Mouse (Mus musculus) Patski (cell line): ENCODE results near the gene Ddah1. TPM values are rescaled to one million over a fixed set of nuclear protein-coding genes. Genes with fewer than 3 reads are reported as not detected.
"Not testable (repeated sequence)": the region's sequence is repeated elsewhere in the genome, so short reads cannot be mapped to it uniquely, and the experiment has no call there.

Source experiments
- ATAC-seq: fragments of 100-300 bp; one replicate; pipeline ENCODE4 v1.8.0; 2021
- CTCF ChIA-PET: fragments of 350-600 bp; sonication (Branson Sonifier 250); formaldehyde crosslinking; loops from one replicate; lab custom pipeline; 2022; ENCODE audit warnings: inconsistent platforms; lab: Charles Lee
- POLR2A ChIA-PET: fragments of 350-600 bp; sonication (Branson Sonifier 250); formaldehyde crosslinking; loops from one replicate; lab custom pipeline; 2022; ENCODE audit warnings: antibody characterized with exemption, inconsistent platforms; lab: Charles Lee
- DNase-seq: peaks from one replicate; pipeline ENCODE4 v3.0.0-alpha.2; 2011; ENCODE audit warnings: low read depth, low spot score
- H3K27me3 ChIP-seq: fragments of 371-371 bp; one replicate; pipeline ENCODE4 v1.5.1; 2021
- CTCF ChIP-seq: fragments of 100-300 bp; IDR thresholded peaks from one replicate; pipeline ENCODE4 v1.5.1; 2021
- in situ Hi-C: fragments of 300-500 bp; cut with MboI; formaldehyde crosslinking; loops from 3 replicates; pipeline ENCODE4 v1.11.1; 2018; ENCODE audit warnings: low pct_unique_long_range_greater_than_20kb, mixed read lengths
- polyA plus RNA-seq: library from polyadenylated mRNA; unstranded; gene quantifications from one replicate; pipeline ENCODE4 v1.2.3, GENCODE M21; 2021

Gene Ddah1
- polyA plus RNA-seq, 1 experiment from 2014 or later: 138 TPM

- ChIA-PET CTCF (interaction anchor here (0.8 to 0.9 kb wide), 2 partner anchors 10 to 40 kb away, joined by 3 read pairs; no protein-coding TSS in a partner anchor), POLR2A (interaction anchor here (1.0 kb wide), 1 partner anchor 18 kb away, joined by 3 read pairs; no protein-coding TSS in a partner anchor)
- TF ChIP-seq CTCF: no peak
- DNase-seq (no peak), ATAC-seq (no peak)
- no peaks in the 10 kb centered on the region for H3K27me3 ChIP-seq
- in situ Hi-C loops: no loop called here
These were observed 105.7 kb downstream of the Ddah1 start for GRCm38 (mm10) chr3:145864033-145864712.

- CTCF ChIA-PET: no interaction called here
- no peak for ATAC-seq
These were observed 106.3 kb downstream of the Ddah1 start for GRCm38 (mm10) chr3:145864713-145865233.

GRCm38 (mm10) chr3:145872680-145873079 is 114.2 kb downstream of the Ddah1 start:
- no peak for ATAC-seq
- CTCF ChIA-PET: interaction anchor here (1.2 to 1.8 kb wide), 4 partner anchors 8 to 33 kb away, joined by 3 to 4 read pairs (median 4); no protein-coding TSS in a partner anchor

More at GRCm38 (mm10) chr3:145864713-145865233, 106.3 kb downstream of the Ddah1 start:
- in situ Hi-C loops: no loop called here
- POLR2A ChIA-PET: no interaction called here
- DNase-seq: no peak
- TF ChIP-seq CTCF: no peak
- H3K27me3 ChIP-seq: no peaks in the 10 kb centered on the region

GRCm38 (mm10) chr3:145873271-145873670 is 114.8 kb downstream of the Ddah1 start:
- H3K27me3 ChIP-seq: no peaks in the 10 kb centered on the region
- no peak for ATAC-seq
- DNase-seq: no peak
- in situ Hi-C loops: no loop called here
- POLR2A ChIA-PET: no interaction called here
- TF ChIP-seq CTCF: no peak
- CTCF ChIA-PET: interaction anchor here (1.8 kb wide), 1 partner anchor 33 kb away, joined by 4 read pairs; no protein-coding TSS in a partner anchor

More at GRCm38 (mm10) chr3:145872680-145873079, 114.2 kb downstream of the Ddah1 start:
- no peaks in the 10 kb centered on the region for H3K27me3 ChIP-seq
- no peak for DNase-seq
- in situ Hi-C loops: no loop called here
- POLR2A ChIA-PET: no interaction called here
- TF ChIP-seq CTCF: no peak

GRCm38 (mm10) chr3:145874126-145874525 is 115.7 kb downstream of the Ddah1 start:
- in situ Hi-C loops: no loop called here
- TF ChIP-seq CTCF: no peak
- no peak for ATAC-seq
- ChIA-PET CTCF (interaction anchor here (0.7 kb wide), 2 partner anchors 10 to 17 kb away, joined by 3 read pairs; no protein-coding TSS in a partner anchor), POLR2A (no interaction called here)
- DNase-seq: no peak
- no peaks in the 10 kb centered on the region for H3K27me3 ChIP-seq

- DNase-seq (no peak), ATAC-seq (peak; percentile 73)
- ChIA-PET CTCF (interaction anchor here (1.3 to 1.5 kb wide), 2 partner anchors 14 kb away, joined by 4 to 6 read pairs; no protein-coding TSS in a partner anchor), POLR2A (interaction anchor here (1.0 kb wide), 1 partner anchor 8 kb away, joined by 3 read pairs; no protein-coding TSS in a partner anchor)
- H3K27me3 ChIP-seq: no peaks in the 10 kb centered on the region
- no peak for TF ChIP-seq CTCF
- in situ Hi-C loops: no loop called here
These were observed 117.6 kb downstream of the Ddah1 start for GRCm38 (mm10) chr3:145876120-145876519.

- DNase-seq, POLR2A ChIA-PET, in situ Hi-C loops, H3K27me3 ChIP-seq, ATAC-seq: not testable (repeated sequence)
- CTCF ChIA-PET: interaction anchor here (1.2 to 2.0 kb wide), 4 partner anchors 8 to 21 kb away, joined by 3 to 6 read pairs (median 4); no protein-coding TSS in a partner anchor
These were observed 120.4 kb downstream of the Ddah1 start for GRCm38 (mm10) chr3:145878867-145879266.

GRCm38 (mm10) chr3:145880335-145880734 is 121.9 kb downstream of the Ddah1 start:
- no peaks in the 10 kb centered on the region for H3K27me3 ChIP-seq
- ATAC-seq (no peak), DNase-seq (no peak)
- CTCF ChIA-PET: interaction anchor here (1.2 to 2.0 kb wide), 4 partner anchors 8 to 20 kb away, joined by 3 to 6 read pairs (median 4); no protein-coding TSS in a partner anchor
- POLR2A ChIA-PET: interaction anchor here (0.8 kb wide), 1 partner anchor 34 kb away, joined by 3 read pairs; no protein-coding TSS in a partner anchor
- no peak for TF ChIP-seq CTCF
- in situ Hi-C loops: no loop called here

GRCm38 (mm10) chr3:145882076-145882874 is 123.8 kb downstream of the Ddah1 start:
- POLR2A ChIA-PET: no interaction called here
- CTCF ChIA-PET: no interaction called here
- no peak for DNase-seq
- TF ChIP-seq CTCF: no peak
- in situ Hi-C loops: no loop called here
- no peak for ATAC-seq
- H3K27me3 ChIP-seq: no peaks in the 10 kb centered on the region

GRCm38 (mm10) chr3:145883233-145883632 is 124.8 kb downstream of the Ddah1 start:
- no peak for DNase-seq
- ATAC-seq: no peak
- no peaks in the 10 kb centered on the region for H3K27me3 ChIP-seq
- POLR2A ChIA-PET: interaction anchor here (0.6 kb wide), 1 partner anchor 57 kb away, joined by 3 read pairs; no protein-coding TSS in a partner anchor
- in situ Hi-C loops: no loop called here
- no peak for TF ChIP-seq CTCF
- CTCF ChIA-PET: no interaction called here
